Mouse (Mus musculus) embryonic facial prominence, embryonic 10.5 days (tissue): Measurements from ENCODE around the gene Actn1. TPM values are rescaled to one million over a fixed set of nuclear protein-coding genes. Genes with fewer than 3 reads are reported as not detected.

Experiments
- DNase-seq: peaks from one replicate; pipeline ENCODE4 v3.0.0-alpha.2; 2017; ENCODE audit warnings: low spot score
- H3K27ac ChIP-seq: fragments of 300-500 bp; sonication (generic); replicated peaks from 2 replicates; pipeline ENCODE4 v1.5.1; 2016; ENCODE audit warnings: mild to moderate bottlenecking
- H3K27me3 ChIP-seq: fragments of 300-500 bp; sonication (generic); replicated peaks from 2 replicates; pipeline ENCODE4 v1.6.1; 2016; ENCODE audit warnings: low read depth, mild to moderate bottlenecking; ENCODE audit not compliant: poor library complexity, severe bottlenecking
- H3K36me3 ChIP-seq: fragments of 300-500 bp; sonication (generic); replicated peaks from 2 replicates; pipeline ENCODE4 v1.6.1; 2016; ENCODE audit warnings: mild to moderate bottlenecking, moderate library complexity
- H3K4me1 ChIP-seq: fragments of 300-500 bp; sonication (generic); 2 replicates; pipeline ENCODE4 v1.6.1; 2016
- H3K4me3 ChIP-seq: fragments of 300-500 bp; sonication (generic); 2 replicates; pipeline ENCODE4 v1.5.1; 2016; ENCODE audit warnings: mild to moderate bottlenecking, moderate library complexity
- H3K9me3 ChIP-seq: fragments of 300-500 bp; sonication (generic); 2 replicates; pipeline ENCODE4 v1.6.1; 2016; ENCODE audit warnings: mild to moderate bottlenecking
- WGBS: fragments of 180-500 bp; shearing (Covaris S2); methylation state at CpG from one replicate; pipeline ENCODE4 v1.1.7; 2016; 5-methylcytosine and 5-hydroxymethylcytosine counted together
- polyA plus RNA-seq: library from polyadenylated mRNA; unstranded; fragments of >200 nt; fragmentation: Nextera tagmentation; extraction: Ambion mirVana; gene quantifications from 2 replicates; pipeline ENCODE4 v1.2.1, GENCODE M21; 2016

The Actn1 gene
- polyA plus RNA-seq, 1 experiment from 2014 or later: 39.3 TPM

DNA sequence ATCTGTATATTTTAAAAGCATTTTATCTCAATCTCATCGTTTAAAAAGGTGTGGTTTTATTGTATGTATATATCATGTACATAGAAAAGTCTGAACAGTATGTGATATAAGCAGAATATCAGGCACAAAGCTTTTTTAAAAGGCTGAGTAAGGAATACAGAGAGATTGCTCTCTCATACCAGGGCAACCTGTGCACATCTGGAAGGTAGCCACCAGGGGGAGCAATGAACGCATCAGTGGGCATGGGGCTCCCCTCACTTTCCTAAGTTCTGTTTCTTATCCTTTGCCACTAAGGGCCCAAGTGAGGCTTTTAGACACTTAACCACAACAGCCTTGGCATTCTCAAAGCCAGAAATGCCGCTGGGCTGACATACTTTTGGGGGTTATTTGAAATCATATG is 61.7 kb downstream of the Actn1 start:
- H3K4me3 ChIP-seq: no peak overlapping the region
- H3K27me3 ChIP-seq: no peaks in the 10 kb centered on the region
- no peaks in the 10 kb centered on the region for H3K9me3 ChIP-seq
- DNase-seq: peak; percentile 80
- peaks cover 94% of the 10 kb centered on the region for H3K36me3 ChIP-seq
- peaks cover 10% of the 10 kb centered on the region for H3K4me1 ChIP-seq
- 32% methylated on average over 3 of the region's 3 CpGs for WGBS
- H3K27ac ChIP-seq: no peak overlapping the region

DNA sequence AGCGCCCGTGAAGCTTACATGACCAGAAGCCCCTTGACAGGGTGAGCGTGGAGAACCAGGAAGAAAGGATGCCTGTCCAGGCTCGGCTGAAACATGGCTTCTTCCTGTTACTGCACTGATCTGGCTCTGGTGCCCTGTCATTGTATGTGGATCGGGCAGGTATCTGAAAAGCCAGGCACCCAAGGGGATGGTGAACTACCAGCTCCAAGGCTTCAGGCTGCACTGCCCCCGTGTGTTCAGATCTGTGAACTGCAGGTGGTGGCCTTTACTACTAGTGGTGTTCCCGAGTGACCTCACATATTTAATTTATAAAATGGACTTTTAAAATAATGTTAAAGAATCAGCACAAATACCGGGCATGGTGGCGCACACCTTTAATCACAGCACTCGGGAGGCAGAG is 62.8 kb downstream of the Actn1 start:
- Histone ChIP-seq H3K27ac (no peak overlapping the region), H3K27me3 (no peaks in the 10 kb centered on the region), H3K36me3 (peaks cover 94% of the 10 kb centered on the region), H3K4me1 (peaks cover 8% of the 10 kb centered on the region), H3K9me3 (no peaks in the 10 kb centered on the region), H3K4me3 (no peak overlapping the region)
- WGBS: 78% methylated on average over 10 of the region's 10 CpGs
- peak; percentile 75 for DNase-seq

DNA sequence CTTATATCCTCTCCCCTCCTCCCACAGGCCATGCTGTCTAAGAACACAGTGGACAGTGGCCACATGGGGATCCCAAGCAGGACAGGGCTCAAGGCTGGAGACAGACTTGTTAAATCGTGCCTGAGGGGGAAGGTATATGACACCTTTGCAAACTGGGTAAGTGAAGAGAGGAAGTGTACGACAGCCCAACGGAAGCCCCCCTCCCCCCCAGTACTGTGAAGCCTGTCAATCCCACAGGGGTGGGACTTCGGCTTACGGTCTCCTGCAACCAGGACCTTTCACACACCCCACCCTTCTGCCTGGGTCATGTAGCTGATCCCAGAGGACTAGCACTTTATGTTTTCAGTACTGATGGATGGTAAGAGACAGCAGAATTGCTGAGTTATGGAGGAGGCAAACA is 68.4 kb downstream of the Actn1 start:
- whole genome bisulfite sequencing: 74% methylated on average over 5 of the region's 5 CpGs
- H3K36me3 ChIP-seq: peaks cover 100% of the 10 kb centered on the region

DNA sequence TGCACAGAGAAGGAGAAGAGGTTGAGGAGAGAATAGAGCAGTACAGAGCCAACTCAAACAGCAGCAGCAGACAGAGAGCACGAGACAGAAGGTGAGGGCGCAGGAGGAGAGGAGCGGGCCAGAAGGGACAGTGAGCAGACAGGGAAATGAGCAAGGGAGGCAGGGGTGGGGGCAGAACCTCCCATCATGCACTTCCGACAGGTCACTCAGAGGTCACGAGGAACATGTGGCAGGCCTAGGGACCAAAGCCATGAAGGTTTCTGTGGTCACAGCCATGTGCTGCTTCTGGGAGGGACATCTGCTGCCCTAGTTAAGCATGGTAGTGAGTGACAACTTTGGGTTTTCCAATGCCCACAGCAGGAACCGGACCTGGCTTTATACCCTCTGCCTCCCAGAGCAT is 68.8 kb downstream of the Actn1 start:
- Histone ChIP-seq H3K4me3 (no peak overlapping the region), H3K36me3 (peaks cover 100% of the 10 kb centered on the region), H3K9me3 (no peaks in the 10 kb centered on the region), H3K27me3 (no peaks in the 10 kb centered on the region), H3K27ac (0 out of 2 replicates have a peak overlapping the region, but pooled peaks have one; percentile 12), H3K4me1 (peaks cover 13% of the 10 kb centered on the region)
- DNase-seq: no peak
- 81% methylated on average over 6 of the region's 6 CpGs for WGBS

More for the DNA sequence above, 68.4 kb downstream of the Actn1 start:
- no peak for DNase-seq
- Histone ChIP-seq H3K9me3 (no peaks in the 10 kb centered on the region), H3K4me3 (no peak overlapping the region), H3K27me3 (no peaks in the 10 kb centered on the region), H3K4me1 (peaks cover 13% of the 10 kb centered on the region), H3K27ac (no peak overlapping the region)

DNA sequence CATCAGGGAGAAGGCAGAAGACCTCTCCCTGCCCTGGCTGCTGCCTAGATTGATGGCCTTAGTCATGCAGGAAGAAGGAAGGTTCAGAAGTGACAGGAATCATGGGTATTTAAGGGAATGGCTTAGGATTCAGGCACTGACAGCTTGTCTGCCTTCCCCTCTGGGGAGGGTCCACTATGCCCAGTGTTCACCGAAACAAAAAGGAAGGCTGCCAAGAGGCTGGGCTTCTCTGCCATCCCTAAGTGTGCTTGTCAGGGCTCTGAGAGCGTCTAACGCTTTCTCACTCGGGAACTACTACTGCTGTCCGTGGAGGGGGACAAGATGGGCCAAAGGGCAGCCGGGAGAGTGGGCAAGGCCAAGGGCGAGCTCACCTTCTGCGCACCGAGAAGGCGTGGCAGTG is 69.3 kb downstream of the Actn1 start:
- Histone ChIP-seq H3K27me3 (no peaks in the 10 kb centered on the region), H3K4me1 (peaks cover 13% of the 10 kb centered on the region), H3K27ac (0 out of 2 replicates have a peak overlapping the region, but pooled peaks have one; percentile 12), H3K36me3 (peaks cover 100% of the 10 kb centered on the region), H3K9me3 (no peaks in the 10 kb centered on the region), H3K4me3 (no peak overlapping the region)
- DNase-seq: no peak
- WGBS: 92% methylated on average over 10 of the region's 10 CpGs

DNA sequence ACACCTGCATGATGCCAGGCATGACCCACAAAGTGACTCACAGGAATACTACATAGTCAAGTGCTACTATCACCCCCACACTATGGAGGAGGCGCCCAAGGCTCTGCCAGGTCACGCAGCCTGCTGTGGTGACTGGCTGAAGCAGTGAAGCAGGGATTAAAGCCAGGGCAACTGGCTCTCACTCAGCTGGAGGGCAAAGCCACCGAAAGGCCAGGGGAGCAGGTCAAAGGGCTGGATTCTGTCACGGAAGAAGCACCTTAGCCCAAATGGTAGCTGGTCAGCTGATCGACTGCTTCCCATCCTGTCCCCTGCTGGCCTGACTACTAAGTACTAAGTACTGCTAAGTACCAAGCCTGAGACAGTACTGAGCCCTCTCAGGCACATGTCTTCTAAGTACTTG is 76.1 kb downstream of the Actn1 start:
- DNase-seq: no peak
- Histone ChIP-seq H3K36me3 (peaks cover 96% of the 10 kb centered on the region), H3K9me3 (no peaks in the 10 kb centered on the region), H3K27ac (no peak overlapping the region), H3K4me1 (no peaks in the 10 kb centered on the region), H3K27me3 (no peaks in the 10 kb centered on the region), H3K4me3 (no peak overlapping the region)
- 87% methylated on average over 5 of the region's 5 CpGs for WGBS

DNA sequence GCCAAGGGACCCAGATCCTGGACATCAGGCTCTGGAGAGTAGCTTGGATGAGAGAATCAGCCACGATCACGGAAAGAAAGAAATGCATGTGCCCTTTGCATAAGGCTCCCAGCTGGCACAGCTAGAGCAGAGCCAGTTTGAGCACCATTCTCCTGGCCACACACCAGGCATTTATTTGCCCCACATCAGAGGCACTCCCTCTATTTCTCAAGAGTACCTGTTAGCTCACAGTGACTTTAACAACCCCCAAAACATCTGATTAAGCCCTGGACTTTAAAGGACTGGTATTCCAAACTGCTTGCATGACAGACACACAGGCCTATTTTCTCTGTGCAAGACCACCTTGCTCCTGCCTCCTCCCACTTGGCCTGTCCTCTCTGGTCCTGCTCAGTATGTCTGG is 78.3 kb downstream of the Actn1 start:
- no peak for DNase-seq
- Histone ChIP-seq H3K4me3 (no peak overlapping the region), H3K27me3 (no peaks in the 10 kb centered on the region), H3K9me3 (no peaks in the 10 kb centered on the region), H3K27ac (no peak overlapping the region), H3K4me1 (no peaks in the 10 kb centered on the region), H3K36me3 (peaks cover 96% of the 10 kb centered on the region)
- 96% methylated on average over 2 of the region's 2 CpGs for WGBS

DNA sequence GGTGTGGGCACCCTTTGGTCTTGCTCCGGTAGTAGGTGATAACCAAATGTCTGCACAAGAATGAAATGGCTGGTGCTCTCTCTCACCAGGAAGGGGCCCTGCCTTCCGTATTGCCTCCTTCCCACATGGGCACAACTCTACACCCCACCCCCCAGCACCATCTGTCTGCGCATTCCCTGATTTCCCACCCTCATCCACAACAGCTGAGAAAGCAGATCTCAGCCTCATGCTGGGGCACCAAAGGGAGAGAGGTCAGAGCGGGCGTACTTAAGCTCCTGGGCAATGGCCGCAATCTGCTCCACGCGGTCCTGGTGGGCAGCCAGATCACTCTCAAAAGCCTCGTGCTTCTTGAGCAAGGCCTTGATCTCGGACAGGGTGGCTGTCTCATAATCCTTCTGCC is 82.1 kb downstream of the Actn1 start:
- WGBS: 89% methylated on average over 10 of the region's 10 CpGs
- DNase-seq: no peak
- H3K27me3 ChIP-seq: no peaks in the 10 kb centered on the region
- H3K27ac ChIP-seq: no peak overlapping the region
- no peak overlapping the region for H3K4me3 ChIP-seq
- peaks cover 96% of the 10 kb centered on the region for H3K36me3 ChIP-seq
- H3K9me3 ChIP-seq: no peaks in the 10 kb centered on the region
- no peaks in the 10 kb centered on the region for H3K4me1 ChIP-seq

DNA sequence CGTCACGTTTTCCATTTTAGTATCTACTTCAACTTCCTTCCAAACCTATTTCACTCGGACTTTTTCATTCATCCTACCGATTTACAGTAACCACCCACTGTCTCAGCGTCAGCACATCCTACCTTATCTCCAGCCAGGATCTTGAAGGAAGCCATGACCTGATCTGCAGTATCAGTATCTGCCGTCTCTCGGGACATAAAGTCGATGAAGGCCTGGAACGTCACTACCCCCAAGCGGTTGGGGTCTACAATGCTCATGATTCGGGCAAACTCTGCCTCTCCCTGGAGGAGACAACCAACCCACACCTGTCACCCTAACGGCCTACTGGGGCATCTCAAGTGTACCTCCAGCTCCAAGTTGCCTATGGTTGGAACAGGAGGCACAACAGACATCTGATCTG is 91.4 kb downstream of the Actn1 start:
- Histone ChIP-seq H3K9me3 (no peaks in the 10 kb centered on the region), H3K27ac (peak overlapping the region; percentile 92; the same call in 1 of the 2 replicates), H3K27me3 (no peaks in the 10 kb centered on the region), H3K4me3 (peak overlapping the region; percentile 69), H3K4me1 (peaks cover 5% of the 10 kb centered on the region), H3K36me3 (peaks cover 81% of the 10 kb centered on the region)
- DNase-seq: peak; percentile 23
- WGBS: 59% methylated on average over 12 of the region's 12 CpGs

DNA sequence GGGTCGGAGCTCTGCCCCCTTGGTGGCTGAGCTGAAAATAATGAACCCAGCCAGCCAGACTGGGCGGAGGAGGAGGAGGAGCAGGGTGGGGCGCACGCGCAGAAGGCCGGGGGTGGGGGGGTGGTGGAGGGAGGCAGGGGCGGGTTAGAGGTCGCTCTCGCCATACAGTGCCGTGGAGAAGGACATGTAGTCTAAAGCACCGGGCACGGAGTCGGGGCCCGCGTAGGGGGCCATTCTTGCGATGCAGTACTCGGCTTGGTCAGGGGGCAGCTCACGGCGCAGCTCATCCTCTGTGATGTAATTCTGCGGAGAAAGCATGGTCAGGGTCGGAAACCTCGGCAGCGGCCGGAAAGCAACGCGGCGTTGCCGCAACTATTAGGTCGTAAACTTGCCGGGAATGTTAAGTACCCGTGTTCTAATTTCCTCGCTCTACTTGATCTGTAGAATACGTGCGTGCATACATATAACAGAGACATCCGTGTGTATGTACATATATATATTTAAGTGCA is 91.9 kb downstream of the Actn1 start:
- Histone ChIP-seq H3K27ac (peak overlapping the region; percentile 92), H3K4me3 (peak overlapping the region; percentile 69), H3K4me1 (peaks cover 5% of the 10 kb centered on the region), H3K36me3 (peaks cover 76% of the 10 kb centered on the region), H3K27me3 (no peaks in the 10 kb centered on the region), H3K9me3 (no peaks in the 10 kb centered on the region)
- peak; percentile 88 for DNase-seq
- 14% methylated on average over 35 of the region's 35 CpGs for WGBS

DNA sequence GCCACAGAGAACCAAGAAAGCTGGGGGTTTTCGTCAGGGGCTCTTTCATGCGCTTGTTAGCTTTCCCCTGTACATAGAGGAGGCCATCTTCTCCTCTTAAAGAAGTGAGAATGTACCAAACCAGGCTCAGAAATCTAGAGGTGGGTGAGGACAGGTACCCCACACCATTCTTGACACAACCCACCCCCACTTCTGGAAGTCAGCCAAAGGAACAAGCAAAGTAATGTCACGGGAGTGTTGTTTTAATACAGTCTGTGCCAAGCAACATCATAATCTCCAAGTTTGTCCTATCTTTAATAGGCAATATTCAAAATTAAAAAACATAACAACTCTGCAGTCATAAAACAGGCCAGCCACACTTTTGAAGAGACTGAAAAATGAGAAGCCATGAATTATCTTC is 92.8 kb downstream of the Actn1 start:
- Histone ChIP-seq H3K4me3 (no peak overlapping the region), H3K36me3 (peaks cover 67% of the 10 kb centered on the region), H3K27me3 (no peaks in the 10 kb centered on the region), H3K4me1 (peaks cover 5% of the 10 kb centered on the region), H3K9me3 (no peaks in the 10 kb centered on the region), H3K27ac (no peak overlapping the region)
- no peak for DNase-seq
- 90% methylated on average over 3 of the region's 3 CpGs for WGBS

DNA sequence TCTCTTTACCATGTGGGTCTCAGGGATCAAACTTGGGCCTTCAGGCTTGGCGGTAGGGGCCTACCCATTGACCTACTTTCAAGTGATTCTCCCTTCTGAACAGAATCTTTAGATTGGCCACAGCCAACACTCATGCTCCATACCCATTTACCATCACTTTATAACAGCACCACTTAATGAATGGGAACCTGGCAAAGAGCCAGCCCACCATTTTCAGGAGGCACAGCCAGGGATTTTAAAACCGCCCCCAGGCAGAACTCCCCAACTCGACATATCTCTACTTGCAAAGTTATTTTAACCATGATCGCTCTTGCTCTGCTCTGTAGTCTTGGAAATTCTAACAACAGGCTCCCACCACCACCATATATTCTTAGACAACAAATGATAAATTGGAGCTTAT is 93.5 kb downstream of the Actn1 start:
- Histone ChIP-seq H3K9me3 (no peaks in the 10 kb centered on the region), H3K27me3 (no peaks in the 10 kb centered on the region), H3K4me1 (peaks cover 5% of the 10 kb centered on the region), H3K4me3 (no peak overlapping the region), H3K27ac (no peak overlapping the region), H3K36me3 (peaks cover 61% of the 10 kb centered on the region)
- no peak for DNase-seq
- WGBS: 87% methylated on average over 4 of the region's 4 CpGs

DNA sequence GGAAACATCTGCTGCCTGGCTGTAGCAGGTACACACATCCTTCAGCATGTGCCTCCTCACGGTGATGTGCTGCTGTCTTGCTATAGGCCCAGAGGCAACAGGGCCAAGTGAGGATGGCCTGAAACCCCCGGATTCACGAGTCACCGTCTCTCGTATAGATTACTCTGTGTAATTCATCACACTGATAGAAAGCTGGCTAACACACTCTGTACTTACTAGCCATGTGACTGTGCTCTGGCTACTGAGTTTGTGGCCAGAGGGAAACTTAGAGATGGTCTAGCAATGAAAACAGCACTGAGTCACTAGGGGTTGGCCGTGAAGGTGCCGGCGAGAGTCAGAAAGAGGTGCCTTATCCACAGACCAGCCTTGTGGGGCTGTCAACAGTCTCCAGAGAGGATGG is 95.6 kb downstream of the Actn1 start:
- 95% methylated on average over 8 of the region's 8 CpGs for WGBS
- DNase-seq: no peak
- no peaks in the 10 kb centered on the region for H3K9me3 ChIP-seq
- peaks cover 5% of the 10 kb centered on the region for H3K4me1 ChIP-seq
- H3K27me3 ChIP-seq: no peaks in the 10 kb centered on the region
- H3K27ac ChIP-seq: no peak overlapping the region
- peaks cover 39% of the 10 kb centered on the region for H3K36me3 ChIP-seq
- no peak overlapping the region for H3K4me3 ChIP-seq

DNA sequence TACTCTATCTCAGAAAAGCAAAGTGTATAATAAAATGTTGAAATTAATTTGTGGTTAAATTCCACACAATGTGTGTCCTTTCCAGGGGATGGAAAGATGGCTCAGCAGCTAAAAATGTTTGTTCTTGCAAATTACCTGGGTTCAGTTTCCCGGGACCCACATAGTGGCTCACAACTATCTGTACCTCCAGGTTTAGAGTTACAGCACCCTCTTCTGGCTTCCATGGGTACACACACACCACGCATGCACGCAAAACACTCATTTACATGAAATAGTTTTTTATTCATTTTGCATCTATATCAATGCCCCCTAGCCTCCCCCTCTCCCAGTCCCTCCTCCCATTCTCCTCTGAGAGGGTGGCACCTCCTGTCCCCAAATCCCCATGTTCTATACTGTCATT is 97.7 kb downstream of the Actn1 start:
- 77% methylated on average over 3 of the region's 3 CpGs for WGBS
- Histone ChIP-seq H3K27me3 (no peaks in the 10 kb centered on the region), H3K4me3 (no peak overlapping the region), H3K4me1 (no peaks in the 10 kb centered on the region), H3K36me3 (peaks cover 29% of the 10 kb centered on the region), H3K27ac (no peak overlapping the region), H3K9me3 (no peaks in the 10 kb centered on the region)
- DNase-seq: no peak
